Mouse (Mus musculus) bone marrow, adult 2 months (tissue): ENCODE measurements around the gene Gps2.

ENCODE experiments used
- CTCF ChIP-seq: fragments of 200-500 bp; IDR thresholded peaks from 2 replicates; pipeline ENCODE4 v1.5.1; 2011; ENCODE audit warnings: low read length, control low read depth; ENCODE audit not compliant: control insufficient read depth, insufficient read depth
- POLR2A ChIP-seq: fragments of 200-500 bp; IDR thresholded peaks from 2 replicates; pipeline ENCODE4 v1.6.1; 2011; ENCODE audit warnings: low read depth, mild to moderate bottlenecking, control low read depth, low read length, borderline replicate concordance; ENCODE audit not compliant: control insufficient read depth

DNA sequence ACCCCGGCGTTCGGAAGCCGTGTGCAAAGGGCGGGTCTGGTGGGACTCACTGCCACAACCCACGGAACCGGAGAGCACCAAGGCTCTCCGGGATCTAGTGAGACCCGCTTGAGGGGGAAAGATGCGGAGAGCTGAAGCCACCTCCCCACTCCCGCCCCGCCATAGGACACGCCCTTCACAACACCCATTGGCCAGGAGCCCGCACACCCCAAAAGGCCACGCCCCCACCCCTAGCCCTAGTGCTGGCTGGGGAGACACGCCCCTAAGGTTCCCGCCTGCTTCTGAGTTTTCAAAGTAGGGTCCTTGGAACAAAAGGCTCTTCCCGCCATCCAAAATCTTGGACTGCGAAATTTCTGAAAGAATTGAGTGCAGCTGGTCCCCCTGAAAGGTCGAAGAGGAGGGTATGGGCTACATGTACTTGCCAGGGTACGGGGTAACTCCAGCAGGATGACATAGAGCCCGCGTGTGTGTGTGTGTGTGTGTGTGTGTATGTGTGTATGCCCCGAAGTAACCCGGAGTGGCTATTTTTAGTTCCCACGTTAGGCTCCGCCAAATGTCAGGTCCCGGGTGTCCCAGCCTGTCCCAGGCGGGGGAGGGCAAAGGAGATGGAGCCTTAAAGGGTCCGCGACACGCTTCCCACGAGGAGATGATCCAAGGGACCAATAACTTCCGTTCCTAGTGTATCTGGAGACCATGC is 34.5 kb downstream of the Gps2 start, which contains the start of gene Slc2a4:
- no peak for TF ChIP-seq CTCF
- TF ChIP-seq POLR2A = peak; percentile 78
